Mouse (Mus musculus) naive thymus-derived CD4-positive, alpha-beta T cell, adult 2 months (primary cell): ENCODE results near the gene Pqlc3.
"Not testable (repeated sequence)": the region's sequence is repeated elsewhere in the genome, so short reads cannot be mapped to it uniquely, and the experiment has no call there.

Source experiments
- DNase-seq: peaks from one replicate; pipeline ENCODE4 v3.0.0-alpha.2; 2011; ENCODE audit warnings: low read depth

Pqlc3 gene

DNA sequence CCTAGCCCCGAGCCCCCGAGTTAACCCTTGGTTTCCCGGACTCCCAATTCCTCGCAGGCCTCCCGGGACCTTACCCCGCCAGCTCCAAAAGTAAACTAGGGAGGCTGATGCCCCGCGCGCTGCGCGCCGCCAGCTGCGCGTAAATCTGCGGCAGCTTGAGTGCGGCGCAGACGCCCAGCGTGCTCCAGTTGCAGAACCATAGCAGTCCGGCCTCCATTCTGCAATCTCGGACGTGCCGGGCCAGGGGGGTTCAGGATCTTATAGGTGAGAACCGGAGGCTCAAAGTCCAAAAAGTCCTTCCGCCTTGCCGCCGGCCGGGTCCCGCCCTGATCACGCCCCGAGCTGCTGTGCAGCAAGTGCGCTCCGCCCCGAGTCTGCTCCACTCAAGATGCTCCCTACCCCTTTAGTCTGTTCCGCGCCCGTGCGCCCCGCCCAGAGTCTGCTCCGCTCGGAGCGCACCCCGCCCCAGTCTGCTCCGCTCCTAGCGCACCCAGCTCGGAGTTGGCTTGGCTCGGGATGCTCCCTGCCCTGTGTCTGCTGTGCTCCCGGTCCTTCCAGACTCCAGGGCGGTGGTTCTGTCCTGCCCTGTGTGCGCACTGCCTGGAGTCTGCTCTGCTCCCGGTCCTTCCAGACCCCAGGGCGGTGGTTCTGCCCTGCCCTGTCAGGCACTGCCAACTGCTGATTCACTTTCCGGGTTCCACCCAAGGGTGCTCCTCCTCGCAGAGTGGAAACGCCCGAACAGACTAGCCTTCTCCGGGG lies at the start of gene Pqlc3:
Gene Pqlc3, minus strand, starts transcription at position 670 of the 759 bp plus-strand sequence.
- DNase-seq: peak; percentile 88

DNA sequence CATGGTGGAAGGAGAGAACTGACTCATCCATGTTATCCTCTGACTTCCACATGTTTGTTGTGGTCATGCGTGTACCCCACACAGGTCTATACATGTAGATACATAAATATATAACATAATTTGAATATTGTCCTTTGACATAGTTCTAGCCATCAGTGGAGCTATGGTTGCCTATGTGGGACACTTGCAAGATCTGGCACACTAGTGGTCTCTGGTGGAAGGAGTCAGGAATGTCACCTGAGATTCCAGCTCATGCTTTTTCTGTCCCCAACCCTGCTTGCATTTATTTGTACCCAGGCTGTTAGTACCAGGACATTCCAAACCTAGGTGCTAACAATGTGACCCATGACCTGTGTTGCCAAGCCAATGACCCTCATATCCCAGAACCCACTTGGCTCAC lies 49.6 kb upstream of the Pqlc3 start:
- DNase-seq: no peak

DNA sequence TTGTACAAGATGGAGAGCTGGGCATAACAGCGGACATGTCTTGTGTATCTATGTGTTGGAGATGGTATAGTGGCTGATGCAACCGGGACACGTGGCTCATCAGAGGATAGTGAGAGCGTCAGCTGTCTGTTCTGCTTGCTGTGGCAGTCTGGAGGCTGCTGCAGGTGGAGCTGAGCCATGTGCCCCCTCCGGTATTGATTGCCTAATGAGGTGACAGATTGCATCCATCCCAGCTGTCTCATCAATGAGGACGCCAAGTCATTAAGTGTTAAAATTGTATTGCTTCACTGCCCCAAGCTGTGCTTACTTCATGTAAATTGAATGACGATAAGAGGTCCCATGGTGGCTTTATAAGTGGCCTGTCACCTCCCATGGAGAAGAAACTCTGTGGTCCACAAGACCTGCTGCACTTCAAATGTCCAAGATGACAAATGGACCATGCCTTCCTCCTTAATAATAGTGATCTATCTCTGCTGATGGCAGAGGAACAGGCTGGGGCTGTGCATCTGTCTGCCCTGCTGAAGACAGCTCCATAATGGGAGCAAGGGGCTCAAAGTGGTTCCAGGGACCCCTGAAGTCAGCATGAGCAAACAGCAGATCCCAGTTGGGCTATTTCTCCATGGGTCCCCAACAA lies 48.9 kb upstream of the Pqlc3 start:
- no peak for DNase-seq

DNA sequence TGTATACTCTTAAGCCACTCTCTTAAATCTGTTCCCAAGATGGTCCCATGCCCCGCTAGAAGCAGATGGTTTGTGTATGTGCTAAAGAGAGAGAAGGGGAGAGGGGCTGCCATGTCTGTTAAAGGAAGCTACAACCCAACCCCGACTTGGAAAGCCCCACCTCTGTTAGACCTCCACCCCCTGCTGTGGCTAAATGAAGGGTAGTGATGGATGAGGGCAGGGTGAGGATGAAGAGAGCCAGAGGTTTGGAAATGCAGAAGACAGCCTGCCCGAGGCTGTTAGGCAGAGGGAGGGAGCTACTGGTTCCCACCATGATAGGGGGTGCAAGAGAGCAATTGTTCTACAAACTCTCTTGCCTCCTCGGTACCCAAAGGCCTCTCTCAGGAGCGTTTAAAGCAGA lies 43.1 kb upstream of the Pqlc3 start:
- DNase-seq: no peak

GRCm38 (mm10) chr12:17040567-17040966 lies 40.4 kb upstream of the Pqlc3 start:
- DNase-seq: no peak

GRCm38 (mm10) chr12:17039415-17039814 lies 39.2 kb upstream of the Pqlc3 start:
- DNase-seq: no peak

DNA sequence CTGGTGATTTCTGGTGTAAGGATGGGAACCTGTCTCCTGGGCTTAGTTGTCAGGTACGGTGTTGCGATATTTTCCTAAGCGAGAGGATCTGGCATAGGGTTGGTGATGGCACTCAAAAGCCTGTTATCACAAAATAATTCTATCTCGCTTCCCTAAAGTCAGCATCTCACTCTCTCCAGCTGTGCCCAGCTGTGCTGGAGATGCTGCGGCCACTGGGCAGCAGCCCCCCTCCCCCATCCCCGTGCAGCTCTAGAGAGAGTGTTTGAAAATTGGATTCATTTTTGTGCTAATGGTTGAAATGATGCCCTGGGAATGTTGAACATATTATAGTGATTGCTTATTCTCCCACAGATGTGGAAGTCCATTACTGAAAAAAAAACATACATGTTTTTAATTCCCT lies 38.0 kb upstream of the Pqlc3 start:
- no peak for DNase-seq

DNA sequence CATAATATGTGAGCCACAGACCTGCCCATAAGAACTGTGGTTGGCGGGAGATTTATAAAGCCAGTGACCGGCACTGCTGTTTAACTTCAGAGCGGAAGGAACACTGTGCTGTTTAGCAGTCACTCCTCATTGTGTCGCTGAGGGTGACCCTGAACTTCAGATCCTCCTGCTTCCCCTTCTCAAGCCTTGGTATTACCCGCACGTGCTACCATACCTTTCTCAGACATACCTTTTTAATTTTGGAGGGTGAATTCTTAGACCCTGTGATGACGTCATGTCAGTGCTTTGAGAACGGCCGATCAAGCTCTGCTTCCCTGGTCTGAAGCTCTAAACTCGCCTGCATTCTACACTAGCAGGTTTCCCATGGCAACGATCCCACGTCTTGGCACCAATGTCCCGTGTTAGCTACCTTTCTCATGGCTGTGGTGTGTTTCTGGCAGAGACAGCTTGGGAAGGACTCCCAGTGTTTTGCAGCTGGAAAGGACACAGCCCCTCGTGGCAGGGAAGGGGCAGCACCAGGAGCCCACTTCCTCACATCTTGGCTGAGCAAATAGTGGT lies 36.9 kb upstream of the Pqlc3 start:
- no peak for DNase-seq

DNA sequence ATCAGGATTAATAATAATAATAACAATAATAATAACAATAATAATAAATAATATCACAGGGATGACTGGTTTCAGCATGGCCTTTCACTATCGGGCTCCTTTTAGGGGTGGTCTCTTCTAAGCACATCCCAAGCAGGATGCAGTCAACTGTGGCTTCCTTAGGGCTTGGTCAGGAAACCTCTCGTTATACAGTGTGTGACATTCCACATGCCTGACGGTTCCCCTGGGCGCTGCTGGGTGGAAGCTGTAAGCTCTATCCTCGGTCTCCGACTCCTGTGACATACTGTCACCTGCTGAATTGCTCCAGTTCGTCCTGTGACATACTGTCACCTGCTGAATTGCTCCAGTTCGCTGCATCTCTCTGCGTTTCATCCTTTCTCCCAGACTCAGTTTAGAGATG lies 36.3 kb upstream of the Pqlc3 start:
- DNase-seq: no peak

GRCm38 (mm10) chr12:17035128-17035527 lies 34.9 kb upstream of the Pqlc3 start:
- DNase-seq: peak; percentile 73

- DNase-seq: no peak
Measured at GRCm38 (mm10) chr12:17034671-17035070, 34.5 kb upstream of the Pqlc3 start.

- DNase-seq: peak; percentile 62
Measured at GRCm38 (mm10) chr12:17033464-17033841, 33.2 kb upstream of the Pqlc3 start.

GRCm38 (mm10) chr12:17032694-17033463 lies 32.7 kb upstream of the Pqlc3 start:
- DNase-seq: peak; percentile 89

GRCm38 (mm10) chr12:17024554-17025110 lies 24.4 kb upstream of the Pqlc3 start:
- no peak for DNase-seq

DNA sequence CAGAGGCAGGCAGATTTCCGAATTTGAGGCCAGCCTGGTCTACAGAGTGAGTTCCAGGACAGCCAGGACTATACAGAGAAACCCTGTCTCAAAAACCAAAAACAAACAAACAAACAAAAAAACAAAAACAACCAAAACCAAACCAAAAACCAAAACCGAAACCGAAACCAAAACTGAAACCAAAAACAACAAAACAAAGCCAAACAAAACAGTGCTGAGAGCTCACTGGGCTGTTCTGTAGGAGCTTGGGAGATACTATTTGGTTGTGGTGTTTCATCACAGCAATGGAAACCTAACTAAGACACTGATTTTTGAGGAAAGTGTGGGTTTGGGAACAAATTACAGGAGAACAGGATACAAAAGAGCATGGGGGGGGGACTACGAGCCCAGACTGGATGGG lies 21.9 kb upstream of the Pqlc3 start:
- DNase-seq: no peak

GRCm38 (mm10) chr12:17021125-17021524 lies 20.9 kb upstream of the Pqlc3 start:
- not testable (repeated sequence) for DNase-seq

DNA sequence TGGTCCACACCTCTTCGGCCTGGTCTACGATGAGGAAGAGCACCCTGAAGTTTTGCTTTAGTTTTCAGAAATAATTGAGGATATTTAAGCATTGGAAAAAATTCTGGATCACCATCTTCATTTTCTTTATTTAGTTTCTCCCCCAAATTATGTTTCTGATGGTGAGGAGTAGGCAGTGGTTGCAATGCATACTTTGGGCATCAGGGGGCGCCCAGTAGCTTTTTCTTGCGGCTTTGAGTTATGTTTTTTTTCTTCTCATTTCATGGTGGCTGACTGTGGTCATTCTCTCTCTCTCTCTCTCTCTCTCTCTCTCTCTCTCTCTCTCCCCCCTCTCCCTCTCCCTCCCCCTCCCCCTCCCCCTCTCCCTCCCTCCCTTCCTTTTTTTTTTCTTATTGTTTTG lies 18.3 kb upstream of the Pqlc3 start:
- peak; percentile 82 for DNase-seq

- no peak for DNase-seq
Measured at GRCm38 (mm10) chr12:17015711-17016110, 15.5 kb upstream of the Pqlc3 start.

DNA sequence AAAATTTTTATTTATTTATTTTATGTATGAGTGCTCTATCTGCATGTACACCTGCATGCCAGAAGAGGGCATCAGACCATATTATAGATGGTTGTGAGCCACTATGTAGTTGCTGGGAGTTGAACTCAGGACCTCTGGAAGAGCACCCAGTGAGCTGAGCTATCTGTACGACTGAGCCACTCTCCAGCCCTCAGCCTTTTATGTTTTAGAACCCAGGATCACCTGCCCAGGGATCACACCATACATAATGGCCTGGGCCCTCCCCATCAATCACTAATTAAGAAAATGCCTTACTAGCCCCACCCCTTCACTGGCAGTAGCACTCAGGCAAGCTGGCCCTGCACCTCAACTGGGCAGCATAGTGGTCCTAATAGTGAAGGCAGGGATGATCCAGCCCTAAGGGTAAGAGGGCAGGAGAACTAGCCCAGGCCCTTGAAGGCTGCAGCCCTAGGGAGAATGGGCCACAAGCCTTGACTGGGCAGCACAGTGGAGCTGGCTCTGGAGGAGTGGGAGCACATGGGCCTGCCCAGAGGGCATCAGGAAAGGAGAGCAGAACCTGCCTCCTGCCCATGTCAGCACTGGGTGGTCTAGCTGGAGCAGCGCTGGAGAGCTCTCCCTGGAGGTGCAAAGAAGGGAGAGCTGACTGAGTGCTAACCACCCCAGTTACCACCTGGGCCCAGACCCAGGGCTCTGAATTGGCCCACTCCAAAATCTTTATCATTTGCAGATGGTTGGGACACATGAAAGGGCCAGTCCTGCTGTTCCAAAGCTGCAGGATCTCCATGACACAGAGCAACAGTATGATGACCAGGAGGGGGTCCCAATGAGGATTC lies 12.1 kb upstream of the Pqlc3 start:
- no peak for DNase-seq

DNA sequence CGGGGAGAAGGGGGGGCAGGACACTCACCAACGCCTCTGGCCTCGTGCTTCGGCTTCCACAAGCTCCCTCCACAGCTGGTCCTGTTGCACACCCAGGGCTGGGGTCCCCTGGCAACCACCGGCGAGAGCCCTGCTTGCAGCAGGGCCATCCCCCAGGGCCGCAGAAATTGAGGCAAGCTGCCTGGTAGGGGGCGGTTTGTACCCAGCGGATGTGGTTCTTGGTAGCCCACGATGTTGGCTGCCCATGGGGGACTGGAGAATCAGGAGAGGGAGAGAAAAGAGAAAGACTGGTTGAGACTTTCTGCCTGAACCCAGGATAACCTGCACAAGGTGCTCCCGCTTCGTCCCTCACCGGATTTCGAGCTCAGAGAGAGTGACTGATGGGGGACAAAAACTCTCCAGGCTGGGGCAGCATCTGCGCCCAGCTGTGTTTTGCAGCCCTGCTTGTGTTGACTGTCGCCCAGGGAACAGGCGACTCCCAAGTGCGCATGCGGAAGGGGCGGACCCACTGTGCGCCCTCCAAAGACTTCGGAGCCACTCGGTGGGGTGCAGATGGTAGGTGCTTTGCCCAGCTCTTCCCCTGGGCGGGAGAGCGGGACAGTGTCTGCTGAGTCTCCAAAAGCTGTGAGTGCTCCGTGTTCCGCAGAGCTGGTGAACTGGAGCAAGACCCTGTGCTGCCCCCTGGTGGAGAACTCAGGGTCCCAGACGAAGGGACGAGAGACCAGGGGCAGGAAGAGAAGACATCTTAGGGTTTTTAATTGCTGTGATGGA lies 11.1 kb upstream of the Pqlc3 start, which contains the start of gene 2410004P03Rik:
Gene 2410004P03Rik, minus strand, starts transcription at position 628 of the 771 bp plus-strand sequence.
- DNase-seq: peak; percentile 90

- no peak for DNase-seq
Measured at GRCm38 (mm10) chr12:17009466-17009865, 9.3 kb upstream of the Pqlc3 start.
